8 mouse cellular contexts compared by ENCODE assay signal in genomic region chr10:61451463-61451930, GRCm38 (mm10). TPM values are rescaled to one million over a fixed set of nuclear protein-coding genes. Genes with fewer than 3 reads are reported as not detected.
DNase-seq lines count a peak whose midpoint lies in the region; ATAC-seq and TF ChIP-seq lines count a peak whose summit lies in the region.

No protein-coding gene starts in this region.

- 8% methylated on average over 8 of the region's 8 CpGs for WGBS in forebrain, embryonic 12.5 days
- 8% methylated on average over 8 of the region's 8 CpGs for WGBS in hindbrain, postnatal 0 days
- WGBS in liver, embryonic 13.5 days (ENCODE audit: insufficient replicate concordance) = under 1% methylated on average over 8 of the region's 8 CpGs

- peaks cover 48% of the 10 kb centered on the region for H3K4me1 ChIP-seq in forebrain, embryonic 12.5 days
- peaks cover 13% of the 10 kb centered on the region; the same call in 1 of the 2 replicates for H3K4me1 ChIP-seq in hindbrain, postnatal 0 days (ENCODE audit: insufficient read depth, low read length)
- H3K4me1 ChIP-seq in liver, embryonic 13.5 days (replicated peaks) = peaks cover 50% of the 10 kb centered on the region

- TF ChIP-seq CTCF in hindbrain, postnatal 0 days (IDR thresholded peaks at IDR 0.05; ENCODE audit: low read depth) = no peak

- no peaks in the 10 kb centered on the region for H3K27me3 ChIP-seq in forebrain, embryonic 12.5 days
- no peaks in the 10 kb centered on the region for H3K27me3 ChIP-seq in hindbrain, postnatal 0 days (ENCODE audit: insufficient read depth, low read length)
- H3K27me3 ChIP-seq in liver, embryonic 13.5 days = no peaks in the 10 kb centered on the region
- no peaks in the 10 kb centered on the region for H3K27me3 ChIP-seq in myocyte (ENCODE audit: control insufficient read depth, insufficient read depth, insufficient read length)

- H3K4me3 ChIP-seq in forebrain, embryonic 12.5 days (replicated peaks) = peak overlapping the region; percentile 99
- peak overlapping the region; percentile 98 for H3K4me3 ChIP-seq in hindbrain, postnatal 0 days (ENCODE audit: low read length)
- peak overlapping the region; percentile 90 for H3K4me3 ChIP-seq in liver, embryonic 13.5 days (replicated peaks)
- peak overlapping the region; percentile 82 for H3K4me3 ChIP-seq in myocyte

- peak overlapping the region; percentile 64 for H3ac ChIP-seq in myocyte (ENCODE audit: control insufficient read depth, insufficient read length)

- peak; percentile 79 for DNase-seq in T-cell, adult 2 months (ENCODE audit: low spot score)
- DNase-seq in hindbrain, postnatal 0 days (ENCODE audit: low spot score) = peak; percentile 40
- DNase-seq in liver, embryonic 13.5 days = peak; percentile 50
- DNase-seq in thymus, postnatal 36 days = peak; percentile 31 to 35

- peak; percentile 70 for ATAC-seq in CD4-positive, CD25-positive, alpha-beta regulatory T cell, adult 4 months
- no peak for ATAC-seq in forebrain, embryonic 12.5 days (ENCODE audit: low FRiP score)
- 0 out of 2 replicates have a peak, but pooled peaks have one; percentile 18 for ATAC-seq in hindbrain, postnatal 0 days
- peak; percentile 47 for ATAC-seq in liver, embryonic 13.5 days (ENCODE audit: low read depth)
- no peak for ATAC-seq in frontal cortex, adult (ENCODE audit: low TSS enrichment)

- no peak for TF ChIP-seq POLR2A in myocyte (IDR thresholded peaks at IDR 0.05; ENCODE audit: insufficient read length, low read depth)

- peak overlapping the region; percentile 95 for H3K9ac ChIP-seq in forebrain, embryonic 12.5 days
- peak overlapping the region; percentile 91 for H3K9ac ChIP-seq in hindbrain, postnatal 0 days (replicated peaks; ENCODE audit: low read length)
- peak overlapping the region; percentile 95 for H3K9ac ChIP-seq in liver, embryonic 13.5 days

- H3K4me2 ChIP-seq in forebrain, embryonic 12.5 days = peak overlapping the region; percentile 79
- H3K4me2 ChIP-seq in hindbrain, postnatal 0 days (ENCODE audit: low read depth, low read length) = peak overlapping the region; percentile 89
- peak overlapping the region; percentile 87 for H3K4me2 ChIP-seq in liver, embryonic 13.5 days
- H3K4me2 ChIP-seq in myocyte (ENCODE audit: low read depth) = peak overlapping the region; percentile 94

- peaks cover 59% of the 10 kb centered on the region for H3K79me2 ChIP-seq in myocyte (ENCODE audit: control insufficient read depth, insufficient read depth)

- no peak overlapping the region for H3K27ac ChIP-seq in forebrain, embryonic 12.5 days
- H3K27ac ChIP-seq in hindbrain, postnatal 0 days = peak overlapping the region; percentile 82
- H3K27ac ChIP-seq in liver, embryonic 13.5 days = peak overlapping the region; percentile 93

- H3K9me3 ChIP-seq in forebrain, embryonic 12.5 days = no peaks in the 10 kb centered on the region
- no peaks in the 10 kb centered on the region for H3K9me3 ChIP-seq in hindbrain, postnatal 0 days (ENCODE audit: low read length)
- H3K9me3 ChIP-seq in liver, embryonic 13.5 days (replicated peaks) = no peaks in the 10 kb centered on the region

- peaks cover 7% of the 10 kb centered on the region for H3K36me3 ChIP-seq in forebrain, embryonic 12.5 days (replicated peaks)
- H3K36me3 ChIP-seq in hindbrain, postnatal 0 days (ENCODE audit: insufficient read depth, low read length) = no peaks in the 10 kb centered on the region
- peaks cover 40% of the 10 kb centered on the region for H3K36me3 ChIP-seq in liver, embryonic 13.5 days
- no peaks in the 10 kb centered on the region for H3K36me3 ChIP-seq in myocyte (ENCODE audit: control insufficient read depth, insufficient read depth)

TF ChIP-seq in myocyte, 11 proteins besides CTCF, POLR2A, EP300 and RAD21:
- TF ChIP-seq MYOD1 (IDR thresholded peaks at IDR 0.05; ENCODE audit: control insufficient read depth in 1 of 3, insufficient read length in 2 of 3, low read depth in 2 of 3) (no peak), MYOG (IDR thresholded peaks at IDR 0.05; ENCODE audit: control insufficient read depth in 1 of 3, insufficient read depth in 1 of 3, insufficient read length in 2 of 3, low read depth in 2 of 3) (no peak), CEBPB (IDR thresholded peaks at IDR 0.05; ENCODE audit: insufficient read depth, poor library complexity, severe bottlenecking) (peak; percentile 63; the same call in 1 of the 2 replicates)
TF ChIP-seq in myocyte: peak in this region for 1.

RNA-seq across cellular contexts. Expression of gene Eif4ebp2, which starts 1.0 kb away (rescaled TPM):
- polyA plus RNA-seq in CD4-positive, CD25-positive, alpha-beta regulatory T cell, adult 4 months (2017; shearing (Covaris generic)) = 10 to 100 TPM; 26.8 to 33.6 TPM
- 87.6 and 88.3 TPM in 2 replicates for polyA plus RNA-seq in forebrain, embryonic 12.5 days (2016; fragmentation: Nextera tagmentation; extraction: Ambion mirVana)
- total RNA-seq in hindbrain, postnatal 0 days (2014; rRNA removed) = 16.1 and 16.2 TPM in 2 replicates
- polyA plus RNA-seq in hindbrain, postnatal 0 days (2015; fragmentation: Nextera tagmentation; extraction: Ambion mirVana) = 34.9 and 35.9 TPM in 2 replicates
- 47.4 and 50.8 TPM in 2 replicates for polyA plus RNA-seq in liver, embryonic 13.5 days (2015; fragmentation: Nextera tagmentation; extraction: Ambion mirVana)
- 44.4 TPM for polyA plus RNA-seq in myocyte (2012; fragmentation: generic; extraction: Trizol)

RNA-seq across cellular contexts. Expression of gene Lrrc20, which starts 24.1 kb away (rescaled TPM):
- polyA plus RNA-seq in CD4-positive, CD25-positive, alpha-beta regulatory T cell, adult 4 months (2017; shearing (Covaris generic)) = 1 to 10 TPM; 5.8 to 9.1 TPM
- 14.4 and 15.7 TPM in 2 replicates for polyA plus RNA-seq in forebrain, embryonic 12.5 days (2016; fragmentation: Nextera tagmentation; extraction: Ambion mirVana)
- 13.5 and 19.6 TPM in 2 replicates for total RNA-seq in hindbrain, postnatal 0 days (2014; rRNA removed)
- 9.7 and 10.2 TPM in 2 replicates for polyA plus RNA-seq in hindbrain, postnatal 0 days (2015; fragmentation: Nextera tagmentation; extraction: Ambion mirVana)
- 7.8 and 8.1 TPM in 2 replicates for polyA plus RNA-seq in liver, embryonic 13.5 days (2015; fragmentation: Nextera tagmentation; extraction: Ambion mirVana)
- 20.4 TPM for polyA plus RNA-seq in myocyte (2012; fragmentation: generic; extraction: Trizol)

RNA-seq across cellular contexts. Expression of gene Nodal, which starts 33.7 kb away (rescaled TPM):
- not detected for polyA plus RNA-seq in CD4-positive, CD25-positive, alpha-beta regulatory T cell, adult 4 months (2017; shearing (Covaris generic))
- polyA plus RNA-seq in forebrain, embryonic 12.5 days (2016; fragmentation: Nextera tagmentation; extraction: Ambion mirVana) = 0.15 TPM in 1 of 2 replicates, not detected in the other
- 0.58 and 1.1 TPM in 2 replicates for total RNA-seq in hindbrain, postnatal 0 days (2014; rRNA removed)
- 0.33 and 0.43 TPM in 2 replicates for polyA plus RNA-seq in hindbrain, postnatal 0 days (2015; fragmentation: Nextera tagmentation; extraction: Ambion mirVana)
- 0.46 and 0.50 TPM in 2 replicates for polyA plus RNA-seq in liver, embryonic 13.5 days (2015; fragmentation: Nextera tagmentation; extraction: Ambion mirVana)
- polyA plus RNA-seq in myocyte (2012; fragmentation: generic; extraction: Trizol) = 0.01 TPM

Comparison
In these comparisons a context has a peak if more than half of its experiments do, and no peak if none do; other contexts are left out.
1. ATAC-seq: peak in CD4-positive, CD25-positive, alpha-beta regulatory T cell, adult 4 months (single experiment), hindbrain, postnatal 0 days (single experiment) and liver, embryonic 13.5 days (single experiment); none in forebrain, embryonic 12.5 days (single experiment) and frontal cortex, adult (single experiment).
2. Peak in every context shown above with its lines, with median percentiles within 50 percentile points of each other: DNase-seq, H3K4me2 ChIP-seq, H3K4me3 ChIP-seq and H3K9ac ChIP-seq.